Mouse (Mus musculus) heart, adult 2 months (tissue): ENCODE measurements around the gene 4930404N11Rik. TPM values are rescaled to one million over a fixed set of nuclear protein-coding genes. Genes with fewer than 3 reads are reported as not detected.
A peak's percentile ranks its signal among the peaks of the same experiment; 100 is the strongest.

Experiments
- DNase-seq, 2 experiments: peaks; one replicate each; pipeline ENCODE4 v3.0.0; 2021
- H3K27ac ChIP-seq: fragments of 200-600 bp; 2 replicates; pipeline ENCODE4 v1.8.1; 2022
- H3K27me3 ChIP-seq: fragments of 200-500 bp; 2 replicates; pipeline ENCODE4 v1.6.1; 2012; ENCODE audit warnings: mild to moderate bottlenecking, low read length, inconsistent platforms, mixed read lengths; ENCODE audit not compliant: control insufficient read depth, insufficient read depth
- H3K36me3 ChIP-seq: fragments of 200-500 bp; 2 replicates; pipeline ENCODE4 v1.6.1; 2012; ENCODE audit warnings: low read length, inconsistent platforms; ENCODE audit not compliant: control insufficient read depth, insufficient read depth
- H3K4me1 ChIP-seq: fragments of 200-500 bp; 2 replicates; pipeline ENCODE4 v1.6.1; 2011; ENCODE audit warnings: low read length; ENCODE audit not compliant: control insufficient read depth, insufficient read depth
- H3K4me3 ChIP-seq: fragments of 200-600 bp; 2 replicates; pipeline ENCODE4 v1.8.1; 2022
- H3K79me2 ChIP-seq: fragments of 200-500 bp; replicated peaks from 2 replicates; pipeline ENCODE4 v1.6.1; 2012; ENCODE audit warnings: mild to moderate bottlenecking, inconsistent platforms, low read length, moderate library complexity, mixed read lengths; ENCODE audit not compliant: control insufficient read depth, insufficient read depth
- H3K9ac ChIP-seq: fragments of 200-500 bp; 2 replicates; pipeline ENCODE4 v1.6.1; 2012; ENCODE audit warnings: low read depth, mild to moderate bottlenecking, control low read depth, inconsistent platforms, low read length, mixed read lengths
- CTCF ChIP-seq: fragments of 200-600 bp; IDR thresholded peaks from 2 replicates; pipeline ENCODE4 v1.8.1; 2022; ENCODE audit warnings: antibody characterized with exemption, mild to moderate bottlenecking, moderate library complexity
- EP300 ChIP-seq: fragments of 200-500 bp; IDR thresholded peaks from 2 replicates; pipeline ENCODE4 v1.6.1; 2011; ENCODE audit warnings: low read depth, low read length, control low read depth; ENCODE audit not compliant: insufficient read depth
- POLR2A ChIP-seq: fragments of 200-500 bp; IDR thresholded peaks from 2 replicates; pipeline ENCODE4 v1.6.1; 2011; ENCODE audit warnings: mild to moderate bottlenecking, low read depth, low read length, control low read depth; ENCODE audit not compliant: insufficient read depth
- WGBS: fragments of 180-500 bp; shearing (Covaris S2); methylation state at CpG from one replicate; pipeline ENCODE4 v1.1.7; 2018; 5-methylcytosine and 5-hydroxymethylcytosine counted together
- intact Hi-C: fragments of 180-260 bp; cut with DNase I; formaldehyde crosslinking; loops from one replicate; pipeline ENCODE4 v1.15.1; 2025
- polyA plus RNA-seq: library from polyadenylated mRNA; depleted of rRNA; stranded (reverse); fragments of >200 nt; gene quantifications from 2 replicates; pipeline ENCODE4 v1.2.3, GENCODE M21; 2012
- total RNA-seq, 2 experiments: library from RNA; stranded (reverse); gene quantifications; 2 replicates each; pipeline ENCODE4 v1.2.3; 2021

Gene 4930404N11Rik
- total and polyA plus RNA-seq, 3 experiments = 0.64 to 1.2 (median 1.1) TPM

- no peak overlapping the region for H3K4me3 ChIP-seq
- intact Hi-C loops = loop anchor here (2.0 kb wide), 1 partner anchor 26 kb away; the partner anchor contains the start of gene Hmg20b
- WGBS = 41% methylated on average over 6 of the region's 6 CpGs
Measured at GRCm38 (mm10) chr10:81376561-81377361, 11.1 kb upstream of the 4930404N11Rik start.

GRCm38 (mm10) chr10:81375322-81375721 lies 9.7 kb upstream of the 4930404N11Rik start:
- WGBS = 94% methylated on average over 10 of the region's 10 CpGs
- no peak for TF ChIP-seq EP300
- TF ChIP-seq CTCF = no peak
- TF ChIP-seq POLR2A = no peak
- no peaks in the 10 kb centered on the region for H3K27me3 ChIP-seq
- H3K9ac ChIP-seq = no peak overlapping the region
- no peak overlapping the region for H3K27ac ChIP-seq
- no peaks in the 10 kb centered on the region for H3K36me3 ChIP-seq
- H3K4me3 ChIP-seq = no peak overlapping the region
- H3K79me2 ChIP-seq = peaks cover 2% of the 10 kb centered on the region
- peaks cover 4% of the 10 kb centered on the region; the same call in 1 of the 2 replicates for H3K4me1 ChIP-seq
- DNase-seq = no peak
- intact Hi-C loops = no loop called here

More at GRCm38 (mm10) chr10:81376561-81377361, 11.1 kb upstream of the 4930404N11Rik start:
- Histone ChIP-seq H3K79me2 (peaks cover 2% of the 10 kb centered on the region), H3K9ac (no peak overlapping the region; the same call in 1 of the 2 replicates), H3K27ac (no peak overlapping the region), H3K27me3 (no peaks in the 10 kb centered on the region), H3K4me1 (peaks cover 4% of the 10 kb centered on the region; the same call in 1 of the 2 replicates), H3K36me3 (no peaks in the 10 kb centered on the region)
- TF ChIP-seq EP300 (no peak), POLR2A (no peak), CTCF (no peak)
- DNase-seq = no peak

- H3K79me2 ChIP-seq = no peaks in the 10 kb centered on the region
- intact Hi-C loops = no loop called here
- TF ChIP-seq POLR2A (no peak), EP300 (no peak), CTCF (no peak)
- H3K36me3 ChIP-seq = no peaks in the 10 kb centered on the region
- WGBS = 93% methylated on average over 6 of the region's 6 CpGs
- no peak overlapping the region for H3K4me3 ChIP-seq
- DNase-seq = no peak
- peaks cover 7% of the 10 kb centered on the region for H3K4me1 ChIP-seq
- no peak overlapping the region for H3K27ac ChIP-seq
- H3K9ac ChIP-seq = no peak overlapping the region
- H3K27me3 ChIP-seq = no peaks in the 10 kb centered on the region
Measured at GRCm38 (mm10) chr10:81367207-81367495, 1.5 kb upstream of the 4930404N11Rik start.

GRCm38 (mm10) chr10:81366477-81367206 lies 1.0 kb upstream of the 4930404N11Rik start:
- TF ChIP-seq CTCF = no peak
- peak; percentile 7; the same call in 1 of the 2 replicates for TF ChIP-seq EP300
- 0 out of 2 replicates have a peak, but pooled peaks have one; percentile 15 for TF ChIP-seq POLR2A
- H3K36me3 ChIP-seq = no peaks in the 10 kb centered on the region
- intact Hi-C loops = no loop called here

DNA sequence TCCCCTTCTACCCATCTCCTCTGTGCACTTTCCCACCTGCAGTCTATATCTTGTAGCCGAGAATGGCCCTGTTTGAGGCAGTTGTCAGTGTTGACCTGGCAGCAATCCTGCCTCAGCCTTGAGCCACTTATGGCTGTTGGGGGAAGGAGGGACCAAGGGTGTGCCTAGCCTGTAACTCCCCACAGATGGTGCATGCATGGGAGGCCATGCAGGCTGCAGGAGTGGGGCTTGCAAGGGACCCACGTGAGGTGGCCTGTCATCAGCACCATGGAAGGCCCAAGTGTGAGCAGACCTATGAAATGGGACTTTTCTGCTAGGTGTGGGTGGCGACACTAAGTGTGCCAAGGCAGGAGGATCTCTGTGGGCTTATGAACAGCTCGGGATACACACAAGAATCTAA lies 543 bp downstream of the 4930404N11Rik start:
- Histone ChIP-seq H3K4me3 (no peak overlapping the region), H3K27me3 (no peaks in the 10 kb centered on the region), H3K27ac (no peak overlapping the region), H3K79me2 (no peaks in the 10 kb centered on the region), H3K9ac (no peak overlapping the region), H3K4me1 (peaks cover 7% of the 10 kb centered on the region), H3K36me3 (no peaks in the 10 kb centered on the region)
- TF ChIP-seq POLR2A (no peak), EP300 (no peak), CTCF (no peak)
- whole genome bisulfite sequencing = 50% methylated on average over 4 of the region's 4 CpGs
- DNase-seq = no peak
- intact Hi-C loops = no loop called here

More at GRCm38 (mm10) chr10:81366477-81367206, 1.0 kb upstream of the 4930404N11Rik start:
- no peak overlapping the region for H3K4me3 ChIP-seq
- no peaks in the 10 kb centered on the region for H3K79me2 ChIP-seq
- no peak for DNase-seq
- no peak overlapping the region for H3K9ac ChIP-seq
- peaks cover 7% of the 10 kb centered on the region for H3K4me1 ChIP-seq
- H3K27ac ChIP-seq = no peak overlapping the region
- 74% methylated on average over 6 of the region's 6 CpGs for WGBS
- H3K27me3 ChIP-seq = no peaks in the 10 kb centered on the region

DNA sequence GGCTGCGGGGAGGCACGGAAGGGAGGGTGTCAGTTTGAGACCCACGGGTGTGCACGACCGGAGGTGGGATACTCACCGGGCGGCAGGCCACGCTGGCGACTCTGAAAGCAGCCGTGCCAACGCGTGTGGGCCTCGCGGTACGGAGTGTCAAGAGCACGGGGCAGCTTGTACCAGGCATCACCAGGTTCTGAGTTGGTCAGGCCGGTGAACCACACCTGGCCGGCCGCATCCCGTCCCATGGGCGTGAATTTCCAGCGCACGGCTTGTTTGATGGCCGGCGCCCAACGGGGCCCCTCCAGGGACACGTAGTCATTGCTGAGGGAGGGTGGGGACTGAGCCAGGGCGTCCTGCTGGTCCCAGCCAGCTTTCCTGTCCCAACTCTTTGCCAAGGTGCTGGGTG lies 950 bp downstream of the 4930404N11Rik start:
- H3K27me3 ChIP-seq = no peaks in the 10 kb centered on the region
- peak; percentile 60 for DNase-seq
- peaks cover 7% of the 10 kb centered on the region for H3K4me1 ChIP-seq
- TF ChIP-seq POLR2A = no peak
- TF ChIP-seq EP300 = no peak
- no peak for TF ChIP-seq CTCF
- peak overlapping the region; percentile 27; the same call in 1 of the 2 replicates for H3K4me3 ChIP-seq
- H3K36me3 ChIP-seq = no peaks in the 10 kb centered on the region
- intact Hi-C loops = no loop called here
- H3K9ac ChIP-seq = peak overlapping the region; percentile 25
- 15% methylated on average over 28 of the region's 28 CpGs for WGBS
- no peak overlapping the region for H3K27ac ChIP-seq
- H3K79me2 ChIP-seq = no peaks in the 10 kb centered on the region
